Mouse (Mus musculus) adrenal gland, postnatal 10 days (tissue): ENCODE results near the gene Maneal. TPM values are rescaled to one million over a fixed set of nuclear protein-coding genes. Genes with fewer than 3 reads are reported as not detected.

Source experiments
- DNase-seq: peaks from one replicate; pipeline ENCODE4 v3.0.0; 2021; ENCODE audit warnings: mixed read lengths
- total RNA-seq, 2 experiments: library from RNA; stranded (reverse); gene quantifications; 2 replicates each; pipeline ENCODE4 v1.2.3; 2021

The Maneal gene
- total RNA-seq, 2 experiments from 2014 or later, result 3.5 to 5.2 TPM

DNA sequence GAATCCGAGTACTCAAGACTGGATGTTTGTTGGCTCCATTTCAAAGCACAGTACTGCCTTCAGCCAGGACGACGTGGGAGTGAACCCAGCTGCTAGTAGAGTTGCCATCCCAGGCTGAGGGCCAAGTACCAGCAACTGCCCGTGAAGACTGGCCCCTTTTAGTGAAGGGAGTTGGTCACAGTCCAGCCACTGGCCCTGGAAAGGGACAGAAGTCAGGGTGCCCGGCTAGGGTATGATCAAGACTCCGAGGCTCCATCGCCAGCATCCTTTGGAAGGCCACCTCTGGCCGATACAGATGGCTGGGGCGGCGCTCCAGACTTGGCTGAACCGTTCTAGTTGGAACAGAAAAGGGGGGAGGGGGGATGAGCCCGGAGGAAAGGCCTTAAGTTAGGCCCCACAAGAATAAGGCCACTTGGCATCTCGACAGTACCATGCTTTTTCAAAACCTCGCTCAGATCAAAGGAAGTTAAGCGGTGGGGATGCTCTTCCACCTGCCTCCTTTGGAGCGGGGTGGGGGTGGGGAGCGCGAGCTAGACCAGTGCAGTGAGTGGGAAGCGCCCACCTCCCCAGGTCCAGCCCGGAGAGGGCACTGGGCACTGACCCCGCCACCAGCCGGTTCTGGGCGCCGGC lies 12.2 kb downstream of the Maneal start:
- peak; percentile 71 for DNase-seq

DNA sequence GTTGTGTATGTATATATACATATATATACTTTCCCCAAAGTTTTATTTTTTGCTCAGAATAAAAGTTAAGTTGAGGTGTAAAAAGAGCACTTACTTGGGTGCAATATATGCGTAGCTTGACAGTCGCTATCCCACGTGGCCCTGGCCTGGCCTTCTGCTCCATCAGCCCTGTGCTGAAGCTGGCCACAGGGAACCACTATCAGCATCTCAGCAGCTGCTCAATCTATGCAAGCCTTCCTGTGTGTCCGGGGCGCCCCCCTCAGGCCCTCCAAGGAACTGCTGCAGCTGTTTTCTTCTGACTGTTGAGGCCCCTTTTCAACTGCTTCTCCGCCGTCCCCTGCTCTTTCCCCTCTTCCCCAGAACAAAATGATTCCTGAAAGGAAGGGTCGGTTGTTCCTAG lies 14.4 kb downstream of the Maneal start:
- peak; percentile 90 for DNase-seq

- peak; percentile 61 for DNase-seq
Observed at GRCm38 (mm10) chr4:124843493-124843892, 18.5 kb downstream of the Maneal start.

DNA sequence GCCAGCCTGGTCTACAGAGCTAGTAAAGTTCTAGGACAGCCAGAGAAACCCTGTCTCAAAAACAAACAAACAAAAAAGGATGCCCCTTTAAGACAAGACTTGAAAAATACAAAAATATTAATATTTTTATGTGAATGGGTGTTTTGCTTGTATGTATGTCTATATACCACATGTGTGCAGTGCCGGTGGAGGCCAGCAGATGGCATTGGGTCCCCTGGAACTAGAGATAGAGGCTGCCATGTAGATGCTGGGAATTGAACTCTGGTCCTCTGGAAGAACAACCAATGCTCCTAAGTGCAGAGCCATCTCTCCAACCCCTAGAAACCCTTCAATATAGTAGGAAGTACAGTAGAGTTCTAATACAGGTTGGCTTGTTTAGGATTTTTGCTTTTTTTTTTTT lies 21.0 kb downstream of the Maneal start:
- no peak for DNase-seq

DNA sequence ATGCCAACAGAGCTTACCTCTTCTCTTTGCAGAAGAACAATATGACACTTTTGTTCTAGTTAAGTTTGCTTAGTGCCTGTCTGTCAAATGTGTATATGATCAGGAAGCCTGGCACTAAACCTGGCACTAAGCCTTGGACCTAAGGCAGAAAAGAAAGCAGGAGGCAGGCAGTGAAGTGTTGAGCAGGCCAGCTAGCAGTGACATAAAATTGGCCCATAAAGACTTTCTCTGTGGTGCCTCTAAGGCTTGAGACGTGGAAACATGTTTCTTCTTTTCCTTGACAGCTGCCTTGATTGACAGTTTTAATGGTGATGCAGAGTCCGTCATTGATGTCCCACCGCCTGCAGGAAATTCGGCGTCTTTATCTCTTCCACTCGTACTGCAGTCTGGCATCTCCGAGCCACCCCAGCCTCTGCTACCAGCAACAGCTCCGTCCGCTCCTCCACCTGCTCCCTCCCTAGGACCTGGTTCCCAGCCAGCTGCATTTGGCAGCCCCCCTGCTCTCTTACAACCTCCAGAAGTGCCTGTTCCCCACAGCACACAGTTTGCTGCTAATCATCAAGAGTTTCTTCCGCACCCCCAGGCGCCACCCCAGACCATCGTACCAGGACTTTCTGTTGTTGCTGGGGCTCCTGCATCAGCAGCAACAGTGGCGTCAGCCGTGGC lies 23.8 kb downstream of the Maneal start:
- no peak for DNase-seq

DNA sequence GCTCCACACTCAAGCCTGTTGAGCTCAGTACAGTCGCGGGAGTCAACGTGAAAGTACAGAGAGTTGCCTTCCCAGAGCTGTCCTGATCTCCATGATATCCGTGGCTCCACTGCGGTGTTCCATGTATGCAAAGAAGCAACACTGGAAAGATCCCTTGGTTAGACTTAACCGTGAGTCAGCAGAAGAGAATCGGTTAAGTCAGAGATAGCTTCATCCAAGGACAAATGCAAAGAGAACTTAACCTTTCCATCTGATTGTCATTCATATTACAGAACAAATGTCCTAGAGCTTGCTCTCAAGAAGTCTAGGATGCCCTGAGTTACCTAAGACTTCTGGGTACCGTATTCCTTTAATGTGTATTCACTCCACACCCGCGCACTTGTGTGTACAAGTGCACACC lies 29.2 kb downstream of the Maneal start:
- DNase-seq, result no peak

DNA sequence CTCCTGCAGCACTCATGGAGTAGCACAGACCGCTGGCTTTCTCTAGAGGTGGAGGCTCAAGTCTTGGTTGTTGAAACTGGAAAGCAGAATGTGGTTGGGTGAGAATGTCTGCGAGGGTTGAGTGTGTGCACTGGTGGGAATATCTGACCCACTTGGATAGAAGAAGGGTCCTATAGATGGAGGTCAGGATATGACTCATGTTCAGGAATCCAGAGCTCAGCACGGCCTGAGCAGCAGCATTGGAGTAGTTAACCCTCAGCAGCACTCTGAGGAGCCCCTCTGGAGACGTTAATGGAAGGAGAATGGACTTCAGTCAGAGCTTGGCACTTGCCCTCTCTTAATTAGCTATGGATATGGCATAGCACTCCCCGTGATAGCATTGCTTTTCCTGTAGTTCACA lies 32.3 kb downstream of the Maneal start:
- DNase-seq, result no peak

DNA sequence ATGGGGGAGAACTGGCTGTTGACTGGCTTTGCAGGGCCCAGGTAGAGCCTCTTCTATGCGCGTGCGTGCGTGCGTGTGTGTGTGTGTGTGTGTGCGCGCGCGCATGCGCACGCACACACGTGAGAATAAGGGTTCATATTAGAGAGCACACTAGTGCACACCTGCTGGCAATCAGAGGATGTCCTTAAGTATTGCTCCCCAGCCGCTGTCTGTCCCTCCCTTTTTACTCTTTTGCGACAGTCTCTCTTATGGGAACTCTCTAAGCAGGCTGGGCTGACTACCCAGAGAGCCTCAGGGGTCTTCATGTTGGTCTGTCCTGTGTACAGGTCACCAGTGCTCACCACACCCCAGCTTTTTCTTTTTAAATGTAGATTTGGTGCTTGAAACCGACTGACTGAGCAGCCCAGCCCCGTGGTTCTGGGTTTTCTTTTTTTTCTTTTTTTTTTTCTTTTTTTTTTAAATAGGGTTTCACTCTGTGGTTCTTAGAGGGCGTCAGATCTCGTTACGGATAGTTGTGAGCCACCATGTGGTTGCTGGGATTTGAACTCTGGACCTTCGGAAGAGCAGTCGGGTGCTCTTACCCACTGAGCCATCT lies 36.5 kb downstream of the Maneal start:
- no peak for DNase-seq

DNA sequence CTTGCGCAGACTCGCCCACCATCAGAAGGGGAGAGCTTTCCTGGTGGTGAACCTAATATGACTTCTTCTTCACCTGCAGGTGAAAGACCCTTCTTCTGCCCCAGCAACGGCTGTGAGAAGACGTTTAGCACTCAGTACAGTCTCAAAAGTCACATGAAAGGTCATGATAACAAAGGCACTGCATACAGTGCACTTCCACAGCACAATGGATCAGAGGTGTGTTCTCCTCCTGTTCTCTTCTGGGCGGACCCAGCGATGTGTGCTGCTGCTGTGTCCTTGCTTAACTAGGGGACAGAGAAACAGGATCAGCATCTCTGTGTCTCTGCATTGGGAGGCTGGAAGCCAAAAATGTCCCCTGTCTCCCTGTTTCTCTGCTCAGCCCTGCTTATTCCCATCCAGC lies 37.0 kb downstream of the Maneal start:
- DNase-seq, result no peak

DNA sequence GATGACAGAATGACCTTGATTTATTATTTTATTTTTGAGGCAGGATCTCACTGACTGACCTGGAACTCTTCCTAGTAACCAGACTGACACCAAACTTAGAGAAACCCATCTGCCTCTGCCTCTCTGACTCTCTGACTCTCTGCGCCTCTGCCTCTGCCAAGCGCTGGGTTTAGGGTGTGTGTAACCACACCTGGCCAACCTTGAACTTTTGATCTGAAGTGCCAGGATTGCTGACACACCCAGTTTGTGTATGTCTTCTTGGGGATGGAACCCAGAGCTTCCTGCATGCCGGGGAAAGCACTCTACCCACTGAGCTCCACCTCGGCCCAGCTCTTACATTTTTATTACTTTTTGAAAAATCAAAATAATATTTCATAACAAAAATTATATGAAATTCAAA lies 43.1 kb downstream of the Maneal start:
- no peak for DNase-seq

DNA sequence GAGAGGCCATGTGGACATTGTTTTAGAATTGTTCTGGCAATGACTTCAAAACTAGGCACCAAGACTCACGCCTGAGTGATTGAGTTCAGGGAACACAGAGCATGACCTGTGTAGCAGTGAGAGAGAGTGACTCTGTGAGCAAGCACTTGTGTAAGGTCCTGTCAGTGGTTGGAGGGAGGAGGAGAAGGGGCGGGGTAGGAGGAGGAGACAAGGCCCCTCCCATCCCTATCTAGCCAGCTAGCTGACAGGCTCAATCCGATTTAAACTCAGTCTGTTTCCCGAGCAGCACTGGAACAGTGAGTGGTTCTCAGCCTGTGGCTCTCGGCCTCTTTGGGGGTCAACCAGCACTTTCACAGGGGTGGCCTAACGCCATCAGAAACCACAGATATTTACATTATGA lies 44.2 kb downstream of the Maneal start:
- DNase-seq, result peak; percentile 76

DNA sequence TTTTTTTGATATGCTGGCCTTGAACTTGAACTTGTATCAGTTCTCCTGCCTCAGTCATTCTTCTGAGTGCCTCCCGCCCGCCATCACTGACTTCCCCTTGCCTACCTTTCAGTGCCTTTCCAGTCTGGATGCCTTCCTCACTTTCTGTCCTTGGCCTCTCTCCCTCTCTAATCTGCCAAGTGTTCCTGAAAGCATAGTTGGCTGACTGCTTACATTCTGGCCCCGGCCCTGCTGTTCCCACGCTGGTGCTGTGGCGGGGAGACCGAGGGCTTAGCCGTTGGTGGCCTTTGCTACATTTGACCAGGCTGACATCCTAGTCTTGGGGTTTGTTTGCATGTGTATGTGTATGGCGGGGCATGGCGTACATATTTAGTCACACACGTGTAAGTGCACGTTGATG lies 46.1 kb downstream of the Maneal start:
- DNase-seq, result peak; percentile 46

GRCm38 (mm10) chr4:124811347-124811975 lies 50.5 kb downstream of the Maneal start:
- peak; percentile 34 for DNase-seq

GRCm38 (mm10) chr4:124810056-124810455 lies 51.9 kb downstream of the Maneal start:
- DNase-seq, result no peak

GRCm38 (mm10) chr4:124809136-124809883 lies 52.7 kb downstream of the Maneal start:
- DNase-seq, result no peak

GRCm38 (mm10) chr4:124808511-124808910 lies 53.5 kb downstream of the Maneal start:
- peak; percentile 43 for DNase-seq

Other genes with a start within 250 kb of the Maneal start
- gene Pou3f1, start 205.4 kb downstream of the Maneal start, total RNA-seq, result under 1 TPM; 0.24 to 0.27 TPM
- gene Utp11, start 168.6 kb downstream of the Maneal start, total RNA-seq, result 10 to 100 TPM; 29.4 to 29.9 TPM
- 10 to 100 TPM in 1 of 2 experiments, 1 to 10 TPM in 1; 9.5 to 15.8 TPM for gene Fhl3, start 161.5 kb downstream of the Maneal start, total RNA-seq
- 10 to 100 TPM; 39.2 to 40.3 TPM for gene Sf3a3, start 147.4 kb downstream of the Maneal start, total RNA-seq
- gene Inpp5b, start 120.3 kb downstream of the Maneal start, total RNA-seq, result 10 to 100 TPM; 20.4 to 25.4 TPM
- gene Mtf1, start 60.1 kb downstream of the Maneal start, total RNA-seq, result 10 to 100 TPM; 24.0 to 24.7 TPM
- gene Yrdc, start 11.5 kb downstream of the Maneal start, total RNA-seq, result 10 to 100 TPM; 34.9 to 42.9 TPM
- gene 1110065P20Rik, start 11.0 kb downstream of the Maneal start, total RNA-seq, result 10 to 100 TPM; 49.6 to 54.7 TPM
- 1 to 10 TPM; 4.5 to 4.9 TPM for gene Epha10, start 18.7 kb upstream of the Maneal start, total RNA-seq
- 10 to 100 TPM in 1 of 2 experiments, 1 to 10 TPM in 1; 9.6 to 11.1 TPM for gene 9930104L06Rik, start 74.9 kb upstream of the Maneal start, total RNA-seq
- 10 to 100 TPM; 18.6 to 19.2 TPM for gene Cdca8, start 77.1 kb upstream of the Maneal start, total RNA-seq
- gene Rspo1, start 124.3 kb upstream of the Maneal start, total RNA-seq, result 1 to 10 TPM; 5.2 to 6.0 TPM
- gene Gnl2, start 154.4 kb upstream of the Maneal start, total RNA-seq, result 10 to 100 TPM; 51.9 to 55.5 TPM
- not detected for gene Dnali1, start 203.5 kb upstream of the Maneal start, total RNA-seq
- gene Snip1, start 204.5 kb upstream of the Maneal start, total RNA-seq, result 10 to 100 TPM; 15.5 to 16.7 TPM
- 10 to 100 TPM; 23.8 to 36.0 TPM for gene Meaf6, start 223.0 kb upstream of the Maneal start, total RNA-seq